13 mouse cellular contexts compared by ENCODE assay signal in genomic region chr17:46244579-46244978, GRCm38 (mm10). TPM values are rescaled to one million over a fixed set of nuclear protein-coding genes. Genes with fewer than 3 reads are reported as not detected.
DNase-seq lines count a peak whose midpoint lies in the region; ATAC-seq and TF ChIP-seq lines count a peak whose summit lies in the region.
"Had no signal": no experiment of that assay in that cellular context is flagged by ENCODE, and none has a peak within 500 bp of the region (broad histone marks: within the 10 kb centered on the region; RNA-seq: fewer than 3 reads in every experiment).

No protein-coding gene starts in this region.

- H3K9ac ChIP-seq in kidney, embryonic 14.5 days (ENCODE audit: low read depth, low read length), result no peak overlapping the region
- H3K9ac ChIP-seq: embryonic facial prominence, embryonic 12.5 days; forebrain, embryonic 15.5 days had no signal

- H3K36me3 ChIP-seq in kidney, adult 2 months (ENCODE audit: control insufficient read depth, insufficient read depth, low read length), result peaks cover 2% of the 10 kb centered on the region; the same call in 1 of the 2 replicates
- peaks cover 73% of the 10 kb centered on the region for H3K36me3 ChIP-seq in kidney, embryonic 14.5 days (ENCODE audit: control insufficient read depth, insufficient read depth, low read length)

- no peaks in the 10 kb centered on the region for H3K9me3 ChIP-seq in kidney, embryonic 14.5 days (ENCODE audit: control insufficient read depth, low read length)
- H3K9me3 ChIP-seq: embryonic facial prominence, embryonic 12.5 days; forebrain, embryonic 15.5 days had no signal

- H3K4me2 ChIP-seq in kidney, embryonic 14.5 days (replicated peaks; ENCODE audit: low read depth, low read length), result no peak overlapping the region
- H3K4me2 ChIP-seq: embryonic facial prominence, embryonic 12.5 days; forebrain, embryonic 15.5 days; liver, embryonic 11.5 days had no signal

- ATAC-seq in kidney, embryonic 14.5 days (ENCODE audit: low FRiP score, low TSS enrichment), result no peak
- ATAC-seq: activated CD4-positive, CD25-positive, alpha-beta regulatory T cell, adult 4 months; forebrain, embryonic 15.5 days had no signal

- H3K27ac ChIP-seq in kidney, adult 2 months (ENCODE audit: insufficient read depth, low read depth, low read length), result no peak overlapping the region
- no peak overlapping the region for H3K27ac ChIP-seq in kidney, embryonic 14.5 days (ENCODE audit: low read depth, low read length)
- H3K27ac ChIP-seq: embryonic facial prominence, embryonic 12.5 days; forebrain, embryonic 15.5 days had no signal

- no peaks in the 10 kb centered on the region for H3K27me3 ChIP-seq in kidney, adult 2 months (replicated peaks; ENCODE audit: control insufficient read depth, insufficient read depth, low read length)
- H3K27me3 ChIP-seq in kidney, embryonic 14.5 days (ENCODE audit: control insufficient read depth, insufficient read depth, low read length), result no peaks in the 10 kb centered on the region
- H3K27me3 ChIP-seq: embryonic facial prominence, embryonic 12.5 days; forebrain, embryonic 15.5 days had no signal

- no peak overlapping the region for H3K4me3 ChIP-seq in kidney, adult 2 months (ENCODE audit: insufficient read depth, low read depth, low read length)
- H3K4me3 ChIP-seq in kidney, embryonic 14.5 days (ENCODE audit: low read length), result no peak overlapping the region
- H3K4me3 ChIP-seq: embryonic facial prominence, embryonic 12.5 days; forebrain, embryonic 15.5 days had no signal

- TF ChIP-seq CTCF in kidney, adult 2 months (conservative IDR thresholded peaks at IDR 0.05; ENCODE audit: insufficient read depth, insufficient read length, low read depth, low read length), result no peak

- peaks cover 7% of the 10 kb centered on the region; the same call in 1 of the 2 replicates for H3K4me1 ChIP-seq in kidney, adult 2 months (ENCODE audit: control insufficient read depth, insufficient read depth, low read length)
- peaks cover 17% of the 10 kb centered on the region for H3K4me1 ChIP-seq in kidney, embryonic 14.5 days (ENCODE audit: control insufficient read depth, insufficient read depth, low read length)

- no peak for TF ChIP-seq POLR2A in kidney, adult 2 months (IDR thresholded peaks at IDR 0.05; ENCODE audit: low read depth, low read length)

- WGBS in kidney, adult 2 months, result 62% methylated on average over 10 of the region's 10 CpGs
- 68% methylated on average over 10 of the region's 10 CpGs for WGBS in kidney, embryonic 14.5 days

- peak; percentile 25 for DNase-seq in kidney, adult 2 months
- DNase-seq in MN1 (ENCODE audit: low spot score), result peak; percentile 92
- peak; percentile 84 for DNase-seq in adrenal gland, postnatal 10 days
- DNase-seq in lung, postnatal 10 days, result peak; percentile 78
- no peak for DNase-seq in thymus, postnatal 0 days (ENCODE audit: low spot score)
- DNase-seq in retina, postnatal 1 day, result no peak
- DNase-seq: heart, postnatal 36 days; spleen, adult 18-20 months had no signal

RNA-seq across cellular contexts. Expression of gene Polr1c, which starts 3.3 kb away (rescaled TPM):
- polyA plus RNA-seq in kidney, adult 2 months (2012; rRNA removed), result 63.0 and 70.7 TPM in 2 replicates
- polyA plus RNA-seq in kidney, embryonic 14.5 days (2014; fragmentation: Nextera tagmentation; extraction: Ambion mirVana), result 114 and 120 TPM in 2 replicates
- total RNA-seq in adrenal gland, postnatal 10 days (2021), result 10 to 100 TPM; 68.3 to 72.3 TPM
- 69.4 and 71.2 TPM in 2 replicates for polyA plus RNA-seq in thymus, postnatal 0 days (2015; fragmentation: Nextera tagmentation; extraction: Ambion mirVana)

RNA-seq across cellular contexts. Expression of gene Yipf3, which starts 3.3 kb away (rescaled TPM):
- 246 and 292 TPM in 2 replicates for polyA plus RNA-seq in kidney, adult 2 months (2012; rRNA removed)
- 102 and 106 TPM in 2 replicates for polyA plus RNA-seq in kidney, embryonic 14.5 days (2014; fragmentation: Nextera tagmentation; extraction: Ambion mirVana)
- 100 to 1,000 TPM; 105 to 121 TPM for total RNA-seq in adrenal gland, postnatal 10 days (2021)
- 119 and 124 TPM in 2 replicates for polyA plus RNA-seq in thymus, postnatal 0 days (2015; fragmentation: Nextera tagmentation; extraction: Ambion mirVana)

RNA-seq across cellular contexts. Expression of gene Lrrc73, which starts 8.8 kb away (rescaled TPM):
- 1.1 and 1.4 TPM in 2 replicates for polyA plus RNA-seq in kidney, adult 2 months (2012; rRNA removed)
- polyA plus RNA-seq in kidney, embryonic 14.5 days (2014; fragmentation: Nextera tagmentation; extraction: Ambion mirVana), result 0.54 and 0.92 TPM in 2 replicates
- total RNA-seq in adrenal gland, postnatal 10 days (2021), result 1 to 10 TPM; 3.4 to 3.8 TPM
- 1.1 and 1.2 TPM in 2 replicates for polyA plus RNA-seq in thymus, postnatal 0 days (2015; fragmentation: Nextera tagmentation; extraction: Ambion mirVana)

RNA-seq across cellular contexts. Expression of gene Tjap1, which starts 38.2 kb away (rescaled TPM):
- 23.1 and 29.7 TPM in 2 replicates for polyA plus RNA-seq in kidney, adult 2 months (2012; rRNA removed)
- polyA plus RNA-seq in kidney, embryonic 14.5 days (2014; fragmentation: Nextera tagmentation; extraction: Ambion mirVana), result 38.5 and 39.4 TPM in 2 replicates
- 10 to 100 TPM; 42.0 to 52.6 TPM for total RNA-seq in adrenal gland, postnatal 10 days (2021)
- polyA plus RNA-seq in thymus, postnatal 0 days (2015; fragmentation: Nextera tagmentation; extraction: Ambion mirVana), result 26.8 and 27.6 TPM in 2 replicates

RNA-seq across cellular contexts. Expression of gene Xpo5, which starts 42.0 kb away (rescaled TPM):
- 18.5 and 20.5 TPM in 2 replicates for polyA plus RNA-seq in kidney, adult 2 months (2012; rRNA removed)
- 36.6 and 61.5 TPM in 2 replicates for polyA plus RNA-seq in kidney, embryonic 14.5 days (2014; fragmentation: Nextera tagmentation; extraction: Ambion mirVana)
- 10 to 100 TPM; 43.6 to 48.5 TPM for total RNA-seq in adrenal gland, postnatal 10 days (2021)
- 25.2 and 26.8 TPM in 2 replicates for polyA plus RNA-seq in thymus, postnatal 0 days (2015; fragmentation: Nextera tagmentation; extraction: Ambion mirVana)

Comparison
In these comparisons a context has a peak if more than half of its experiments do, and no peak if none do; other contexts are left out.
1. DNase-seq: peak in kidney, adult 2 months (single experiment), MN1 (single experiment), adrenal gland, postnatal 10 days (single experiment) and lung, postnatal 10 days (single experiment); none in thymus, postnatal 0 days (single experiment) and retina, postnatal 1 day (single experiment).